Mouse (Mus musculus) thymus, adult 2 months (tissue): ENCODE measurements around the gene Fam111a.

Experiments used
- CTCF ChIP-seq: fragments of 200-500 bp; IDR thresholded peaks from 2 replicates; pipeline ENCODE4 v1.5.1; 2012; ENCODE audit warnings: mild to moderate bottlenecking, control low read depth, low read length, moderate library complexity, borderline replicate concordance; ENCODE audit not compliant: control insufficient read depth, poor library complexity, insufficient read depth; ENCODE audit errors: extremely low read depth
- POLR2A ChIP-seq: fragments of 200-500 bp; IDR thresholded peaks from 2 replicates; pipeline ENCODE4 v1.6.1; 2012; ENCODE audit warnings: mild to moderate bottlenecking, low read length, control low read depth, moderate library complexity; ENCODE audit not compliant: control insufficient read depth, poor library complexity, insufficient read depth; ENCODE audit errors: extremely low read depth

DNA sequence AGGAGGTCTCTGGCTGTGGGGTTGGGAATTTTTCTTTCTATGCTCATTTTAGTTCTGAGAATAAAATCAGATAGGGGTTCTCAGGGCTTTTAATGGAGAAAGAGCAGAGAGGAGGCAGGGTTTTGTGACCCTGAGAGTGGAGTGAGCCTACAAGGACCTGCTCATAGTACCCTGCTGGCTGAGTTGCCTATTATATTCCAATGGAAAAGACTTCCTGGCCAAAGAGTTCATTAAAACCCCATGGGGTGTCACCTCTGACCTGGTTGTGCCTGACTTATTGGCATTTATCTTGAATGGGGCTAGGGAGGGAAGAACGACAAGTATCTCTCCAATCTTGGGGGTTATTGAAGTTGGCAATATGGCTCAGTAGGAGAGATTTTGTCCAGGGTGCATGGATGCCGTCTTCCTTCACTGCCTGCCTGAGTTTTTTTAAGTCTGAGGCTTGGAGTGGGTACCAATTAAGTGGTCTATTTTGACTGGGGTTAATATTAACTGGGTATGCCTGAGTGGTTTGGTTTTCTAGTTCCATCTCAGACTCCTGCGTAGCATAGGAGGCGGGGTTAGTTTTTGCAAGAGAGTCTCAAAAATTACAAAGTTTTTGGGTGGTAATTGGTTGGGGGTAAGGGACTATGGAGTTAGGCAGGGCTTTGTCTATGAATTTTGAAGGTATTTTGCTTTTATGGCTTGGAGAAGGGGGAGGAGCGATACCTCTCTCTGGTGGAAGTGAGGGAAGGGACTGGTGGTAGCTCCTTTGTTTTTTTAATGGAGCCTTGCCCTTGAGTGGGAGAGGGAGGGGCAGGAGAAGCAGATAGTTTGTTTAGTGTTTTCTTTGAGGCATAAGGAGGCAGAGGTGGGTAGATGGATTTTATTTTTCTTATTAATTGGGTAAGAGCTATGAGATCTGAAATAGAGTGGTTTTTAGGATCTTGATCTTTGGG, 4.7 kb downstream of the Fam111a start:
- TF ChIP-seq CTCF: no peak
- no peak for TF ChIP-seq POLR2A
